Mouse (Mus musculus) myocyte (in vitro differentiated cells): ENCODE measurements at regions not wholly inside any gene's neighbourhood (a gene's known extent, or its start where the extent isn't known, plus 50 kb on each side); places are given as distances from the start of the nearest gene placed in this dataset.

Source experiments
- H3K27me3 ChIP-seq: one replicate; pipeline ENCODE4 v1.6.1; 2011; ENCODE audit not compliant: control insufficient read depth, insufficient read depth, insufficient read length
- H3K36me3 ChIP-seq: one replicate; pipeline ENCODE4 v1.6.1; 2011; ENCODE audit not compliant: control insufficient read depth, insufficient read depth
- H3K4me2 ChIP-seq: one replicate; pipeline ENCODE4 v1.6.1; 2011; ENCODE audit warnings: low read depth, control low read depth
- H3K4me3 ChIP-seq: one replicate; pipeline ENCODE4 v1.5.1; 2011; ENCODE audit warnings: mild to moderate bottlenecking, control low read depth, moderate library complexity
- H3K79me2 ChIP-seq: one replicate; pipeline ENCODE4 v1.6.1; 2011; ENCODE audit not compliant: control insufficient read depth, insufficient read depth
- H3ac ChIP-seq: one replicate; pipeline ENCODE4 v1.6.1; 2011; ENCODE audit not compliant: control insufficient read depth, insufficient read length
- CEBPB ChIP-seq: IDR thresholded peaks from 2 replicates; pipeline ENCODE4 v1.6.1; 2011; ENCODE audit warnings: mild to moderate bottlenecking, moderate library complexity; ENCODE audit not compliant: poor library complexity, insufficient read depth, severe bottlenecking
- E2F4 ChIP-seq: IDR thresholded peaks from one replicate; pipeline ENCODE4 v1.6.1; 2011; ENCODE audit warnings: mild to moderate bottlenecking, control low read depth, moderate library complexity; ENCODE audit not compliant: insufficient read depth
- MAX ChIP-seq: IDR thresholded peaks from one replicate; pipeline ENCODE4 v1.6.1; 2011; ENCODE audit warnings: low read depth, mild to moderate bottlenecking, control low read depth
- MYOD1 ChIP-seq, 3 experiments: IDR thresholded peaks; one replicate each; pipeline ENCODE4 v1.6.1; 2011; ENCODE audit warnings: control low read depth in 2 of 3, low read depth in 2 of 3, mild to moderate bottlenecking in 2 of 3, moderate library complexity in 1 of 3; ENCODE audit not compliant: insufficient read length in 2 of 3, control insufficient read depth in 1 of 3
- MYOG ChIP-seq, 3 experiments: IDR thresholded peaks; one replicate each; pipeline ENCODE4 v1.6.1; 2011; ENCODE audit warnings: control low read depth in 2 of 3, low read depth in 2 of 3, mild to moderate bottlenecking in 2 of 3; ENCODE audit not compliant: insufficient read length in 2 of 3, control insufficient read depth in 1 of 3, insufficient read depth in 1 of 3
- POLR2A ChIP-seq: IDR thresholded peaks from one replicate; pipeline ENCODE4 v1.6.1; 2011; ENCODE audit warnings: low read depth, mild to moderate bottlenecking, control low read depth, moderate library complexity; ENCODE audit not compliant: insufficient read length
- POLR2AphosphoS2 ChIP-seq: IDR thresholded peaks from one replicate; pipeline ENCODE4 v1.6.1; 2011; ENCODE audit warnings: low read depth, control low read depth; ENCODE audit not compliant: insufficient read length
- REST ChIP-seq: IDR thresholded peaks from one replicate; pipeline ENCODE4 v1.6.1; 2011; ENCODE audit warnings: mild to moderate bottlenecking, control low read depth, moderate library complexity; ENCODE audit not compliant: insufficient read depth, insufficient read length
- SRF ChIP-seq: IDR thresholded peaks from one replicate; pipeline ENCODE4 v1.6.1; 2011; ENCODE audit warnings: low read depth; ENCODE audit not compliant: control insufficient read depth, insufficient read length
- TCF12 ChIP-seq: IDR thresholded peaks from one replicate; pipeline ENCODE4 v1.6.1; 2011; ENCODE audit warnings: mild to moderate bottlenecking, control low read depth; ENCODE audit not compliant: poor library complexity, insufficient read depth, severe bottlenecking
- TCF3 ChIP-seq: IDR thresholded peaks from one replicate; pipeline ENCODE4 v1.6.1; 2011; ENCODE audit warnings: low read depth, control low read depth; ENCODE audit not compliant: insufficient read length
- USF1 ChIP-seq: IDR thresholded peaks from one replicate; pipeline ENCODE4 v1.6.1; 2011; ENCODE audit warnings: low read depth, mild to moderate bottlenecking, control low read depth, moderate library complexity

GRCm38 (mm10) chr7:40215271-40215670 lies 682.9 kb upstream of the Vstm2b start:
- Histone ChIP-seq H3K4me2 (no peak overlapping the region), H3K36me3 (no peaks in the 10 kb centered on the region), H3K79me2 (no peaks in the 10 kb centered on the region), H3ac (no peak overlapping the region), H3K4me3 (no peak overlapping the region), H3K27me3 (no peaks in the 10 kb centered on the region)
- no peak for TF ChIP-seq MYOG (IDR thresholded peaks at IDR 0.05; ENCODE audit: control insufficient read depth in 1 of 3, insufficient read depth in 1 of 3, insufficient read length in 2 of 3, low read depth in 2 of 3)
- no peak for TF ChIP-seq E2F4
- TF ChIP-seq CEBPB: no peak
- TF ChIP-seq POLR2AphosphoS2: no peak
- no peak for TF ChIP-seq MYOD1 (IDR thresholded peaks at IDR 0.05; ENCODE audit: control insufficient read depth in 1 of 3, insufficient read length in 2 of 3, low read depth in 2 of 3)

- H3K79me2 ChIP-seq: no peaks in the 10 kb centered on the region
- TF ChIP-seq USF1: no peak
- no peak overlapping the region for H3ac ChIP-seq
- no peaks in the 10 kb centered on the region for H3K27me3 ChIP-seq
- no peaks in the 10 kb centered on the region for H3K36me3 ChIP-seq
- H3K4me3 ChIP-seq: no peak overlapping the region
- no peak overlapping the region for H3K4me2 ChIP-seq
Measured at GRCm38 (mm10) chr7:40220549-40220948, 677.6 kb upstream of the Vstm2b start.

GRCm38 (mm10) chr7:40245188-40245587 lies 652.9 kb upstream of the Vstm2b start:
- Histone ChIP-seq H3K4me2 (no peak overlapping the region), H3K4me3 (no peak overlapping the region), H3ac (no peak overlapping the region), H3K27me3 (no peaks in the 10 kb centered on the region), H3K79me2 (no peaks in the 10 kb centered on the region), H3K36me3 (no peaks in the 10 kb centered on the region)
- TF ChIP-seq MAX: no peak
- no peak for TF ChIP-seq TCF3
- TF ChIP-seq POLR2AphosphoS2: no peak
- TF ChIP-seq MYOG (IDR thresholded peaks at IDR 0.05; ENCODE audit: control insufficient read depth in 1 of 3, insufficient read depth in 1 of 3, insufficient read length in 2 of 3, low read depth in 2 of 3): no peak
- no peak for TF ChIP-seq REST
- TF ChIP-seq E2F4: no peak
- no peak for TF ChIP-seq CEBPB
- no peak for TF ChIP-seq SRF
- no peak for TF ChIP-seq MYOD1 (IDR thresholded peaks at IDR 0.05; ENCODE audit: control insufficient read depth in 1 of 3, insufficient read length in 2 of 3, low read depth in 2 of 3)

- Histone ChIP-seq H3K36me3 (no peaks in the 10 kb centered on the region), H3K79me2 (no peaks in the 10 kb centered on the region), H3ac (no peak overlapping the region), H3K4me3 (no peak overlapping the region), H3K27me3 (no peaks in the 10 kb centered on the region), H3K4me2 (no peak overlapping the region)
- TF ChIP-seq MYOG (IDR thresholded peaks at IDR 0.05; ENCODE audit: control insufficient read depth in 1 of 3, insufficient read depth in 1 of 3, insufficient read length in 2 of 3, low read depth in 2 of 3) (no peak), MYOD1 (IDR thresholded peaks at IDR 0.05; ENCODE audit: control insufficient read depth in 1 of 3, insufficient read length in 2 of 3, low read depth in 2 of 3) (no peak), CEBPB (no peak), E2F4 (no peak), SRF (no peak), TCF3 (no peak), REST (no peak)
Measured at GRCm38 (mm10) chr7:40248521-40248920, 649.6 kb upstream of the Vstm2b start.

GRCm38 (mm10) chr7:40253486-40253885 lies 644.6 kb upstream of the Vstm2b start:
- no peaks in the 10 kb centered on the region for H3K27me3 ChIP-seq
- H3K4me3 ChIP-seq: no peak overlapping the region
- H3ac ChIP-seq: no peak overlapping the region
- H3K79me2 ChIP-seq: no peaks in the 10 kb centered on the region
- no peaks in the 10 kb centered on the region for H3K36me3 ChIP-seq
- no peak overlapping the region for H3K4me2 ChIP-seq
- TF ChIP-seq POLR2AphosphoS2: no peak
- TF ChIP-seq USF1: no peak
- TF ChIP-seq REST: no peak
- no peak for TF ChIP-seq CEBPB
- TF ChIP-seq TCF3: no peak
- TF ChIP-seq TCF12: no peak

- TF ChIP-seq USF1: no peak
- TF ChIP-seq E2F4: no peak
- TF ChIP-seq MYOD1 (IDR thresholded peaks at IDR 0.05; ENCODE audit: control insufficient read depth in 1 of 3, insufficient read length in 2 of 3, low read depth in 2 of 3): no peak
- TF ChIP-seq CEBPB: no peak
- TF ChIP-seq REST: no peak
- no peak for TF ChIP-seq POLR2A
- no peak for TF ChIP-seq SRF
- TF ChIP-seq MAX: no peak
- TF ChIP-seq MYOG (IDR thresholded peaks at IDR 0.05; ENCODE audit: control insufficient read depth in 1 of 3, insufficient read depth in 1 of 3, insufficient read length in 2 of 3, low read depth in 2 of 3): no peak
- no peak for TF ChIP-seq POLR2AphosphoS2
- TF ChIP-seq TCF12: no peak
- TF ChIP-seq TCF3: no peak
- Histone ChIP-seq H3K27me3 (no peaks in the 10 kb centered on the region), H3K4me2 (no peak overlapping the region), H3K4me3 (no peak overlapping the region), H3K79me2 (no peaks in the 10 kb centered on the region), H3K36me3 (no peaks in the 10 kb centered on the region), H3ac (no peak overlapping the region)
Measured at GRCm38 (mm10) chr7:40257733-40258376, 640.3 kb upstream of the Vstm2b start.
